Mouse (Mus musculus): ENCODE measurements around the gene Tbc1d19. TPM values are rescaled to one million over a fixed set of nuclear protein-coding genes. Genes with fewer than 3 reads are reported as not detected.

Tbc1d19 gene
- polyA plus RNA-seq, 1 experiment from 2014 or later = 28.7 TPM

- H3K9me3 ChIP-seq = no peaks in the 10 kb centered on the region
- 85% methylated on average over 5 of the region's 5 CpGs for WGBS
Observed at GRCm38 (mm10) chr5:53852574-53852973, 43.2 kb downstream of the Tbc1d19 start.

GRCm38 (mm10) chr5:53854561-53854960 lies 45.2 kb downstream of the Tbc1d19 start:
- H3K4me2 ChIP-seq = no peak overlapping the region
- H3K27ac ChIP-seq (replicated peaks) = no peak overlapping the region
- no peak overlapping the region for H3K4me3 ChIP-seq
- H3K4me1 ChIP-seq = no peaks in the 10 kb centered on the region
- H3K27me3 ChIP-seq (replicated peaks) = no peaks in the 10 kb centered on the region
- peaks cover 19% of the 10 kb centered on the region for H3K36me3 ChIP-seq
- WGBS = 55% methylated on average over 6 of the region's 6 CpGs
- no peak overlapping the region for H3K9ac ChIP-seq
- ATAC-seq (ENCODE audit: extremely low read depth, insufficient number of reproducible peaks, low FRiP score, low TSS enrichment) = no peak
- H3K9me3 ChIP-seq = no peaks in the 10 kb centered on the region

More at GRCm38 (mm10) chr5:53852574-53852973, 43.2 kb downstream of the Tbc1d19 start:
- no peak for ATAC-seq (ENCODE audit: extremely low read depth, insufficient number of reproducible peaks, low FRiP score, low TSS enrichment)
- H3K4me2 ChIP-seq = no peak overlapping the region
- no peaks in the 10 kb centered on the region for H3K27me3 ChIP-seq (replicated peaks)
- no peak overlapping the region for H3K4me3 ChIP-seq
- no peak overlapping the region for H3K27ac ChIP-seq (replicated peaks)
- peaks cover 7% of the 10 kb centered on the region for H3K4me1 ChIP-seq
- H3K36me3 ChIP-seq = peaks cover 10% of the 10 kb centered on the region
- no peak overlapping the region for H3K9ac ChIP-seq

- ATAC-seq (ENCODE audit: extremely low read depth, insufficient number of reproducible peaks, low FRiP score, low TSS enrichment) = no peak
- peaks cover 21% of the 10 kb centered on the region for H3K36me3 ChIP-seq
- H3K4me1 ChIP-seq = no peaks in the 10 kb centered on the region
- H3K27me3 ChIP-seq (replicated peaks) = no peaks in the 10 kb centered on the region
- H3K4me2 ChIP-seq = no peak overlapping the region
- no peak overlapping the region for H3K27ac ChIP-seq (replicated peaks)
- H3K9me3 ChIP-seq = no peaks in the 10 kb centered on the region
- WGBS = 81% methylated on average over 6 of the region's 6 CpGs
- H3K9ac ChIP-seq = no peak overlapping the region
- no peak overlapping the region for H3K4me3 ChIP-seq
Observed at GRCm38 (mm10) chr5:53856011-53856410, 46.6 kb downstream of the Tbc1d19 start.

GRCm38 (mm10) chr5:53865146-53865545 lies 55.7 kb downstream of the Tbc1d19 start:
- Histone ChIP-seq H3K9ac (no peak overlapping the region), H3K36me3 (peaks cover 7% of the 10 kb centered on the region; the same call in 1 of the 2 replicates), H3K27me3 (replicated peaks) (no peaks in the 10 kb centered on the region), H3K4me2 (no peak overlapping the region), H3K4me3 (no peak overlapping the region), H3K27ac (replicated peaks) (no peak overlapping the region), H3K9me3 (no peaks in the 10 kb centered on the region), H3K4me1 (no peaks in the 10 kb centered on the region)
- no peak for ATAC-seq (ENCODE audit: extremely low read depth, insufficient number of reproducible peaks, low FRiP score, low TSS enrichment)
- 76% methylated on average over 5 of the region's 5 CpGs for WGBS

- no peak overlapping the region for H3K4me3 ChIP-seq
- peaks cover 5% of the 10 kb centered on the region; the same call in 1 of the 2 replicates for H3K36me3 ChIP-seq
- no peak overlapping the region for H3K27ac ChIP-seq (replicated peaks)
- no peaks in the 10 kb centered on the region for H3K9me3 ChIP-seq
- WGBS = 81% methylated on average over 6 of the region's 6 CpGs
- no peak overlapping the region for H3K9ac ChIP-seq
- no peak overlapping the region for H3K4me2 ChIP-seq
- H3K4me1 ChIP-seq = no peaks in the 10 kb centered on the region
- ATAC-seq (ENCODE audit: extremely low read depth, insufficient number of reproducible peaks, low FRiP score, low TSS enrichment) = no peak
- no peaks in the 10 kb centered on the region for H3K27me3 ChIP-seq (replicated peaks)
Observed at GRCm38 (mm10) chr5:53865991-53866390, 56.6 kb downstream of the Tbc1d19 start.

- Histone ChIP-seq H3K27me3 (replicated peaks) (no peaks in the 10 kb centered on the region), H3K4me2 (peak overlapping the region; percentile 25; the same call in 1 of the 2 replicates), H3K27ac (replicated peaks) (no peak overlapping the region), H3K36me3 (peaks cover 14% of the 10 kb centered on the region; the same call in 1 of the 2 replicates), H3K4me3 (no peak overlapping the region), H3K9me3 (no peaks in the 10 kb centered on the region), H3K9ac (no peak overlapping the region), H3K4me1 (no peaks in the 10 kb centered on the region)
- ATAC-seq (ENCODE audit: extremely low read depth, insufficient number of reproducible peaks, low FRiP score, low TSS enrichment) = no peak
- WGBS = 25% methylated on average over 6 of the region's 6 CpGs
Observed at GRCm38 (mm10) chr5:53871665-53872312, 62.4 kb downstream of the Tbc1d19 start.

- Histone ChIP-seq H3K4me2 (no peak overlapping the region), H3K27ac (replicated peaks) (no peak overlapping the region), H3K9me3 (no peaks in the 10 kb centered on the region), H3K36me3 (peaks cover 12% of the 10 kb centered on the region; the same call in 1 of the 2 replicates), H3K4me3 (no peak overlapping the region), H3K9ac (no peak overlapping the region), H3K4me1 (peaks cover 3% of the 10 kb centered on the region; the same call in 1 of the 2 replicates), H3K27me3 (replicated peaks) (no peaks in the 10 kb centered on the region)
- no peak for ATAC-seq (ENCODE audit: extremely low read depth, insufficient number of reproducible peaks, low FRiP score, low TSS enrichment)
- 83% methylated on average over 3 of the region's 3 CpGs for WGBS
Observed at GRCm38 (mm10) chr5:53874966-53875365, 65.6 kb downstream of the Tbc1d19 start.

- Histone ChIP-seq H3K9ac (0 out of 2 replicates have a peak overlapping the region, but pooled peaks have one; percentile 14), H3K36me3 (peaks cover 12% of the 10 kb centered on the region; the same call in 1 of the 2 replicates), H3K4me1 (peaks cover 21% of the 10 kb centered on the region), H3K27ac (replicated peaks) (peak overlapping the region; percentile 58; the same call in 1 of the 2 replicates), H3K4me2 (no peak overlapping the region), H3K4me3 (no peak overlapping the region), H3K27me3 (replicated peaks) (no peaks in the 10 kb centered on the region), H3K9me3 (no peaks in the 10 kb centered on the region)
- no peak for ATAC-seq (ENCODE audit: extremely low read depth, insufficient number of reproducible peaks, low FRiP score, low TSS enrichment)
- WGBS = 54% methylated on average over 4 of the region's 4 CpGs
Observed at GRCm38 (mm10) chr5:53880724-53881123, 71.3 kb downstream of the Tbc1d19 start.

GRCm38 (mm10) chr5:53881381-53881990 lies 72.1 kb downstream of the Tbc1d19 start:
- no peak overlapping the region for H3K9ac ChIP-seq
- no peaks in the 10 kb centered on the region for H3K27me3 ChIP-seq (replicated peaks)
- H3K4me1 ChIP-seq = peaks cover 21% of the 10 kb centered on the region
- no peak overlapping the region for H3K4me2 ChIP-seq
- no peaks in the 10 kb centered on the region for H3K9me3 ChIP-seq
- peaks cover 14% of the 10 kb centered on the region; the same call in 1 of the 2 replicates for H3K36me3 ChIP-seq
- peak overlapping the region; percentile 58 for H3K27ac ChIP-seq (replicated peaks)
- 41% methylated on average over 4 of the region's 4 CpGs for WGBS
- ATAC-seq (ENCODE audit: extremely low read depth, insufficient number of reproducible peaks, low FRiP score, low TSS enrichment) = no peak
- H3K4me3 ChIP-seq = no peak overlapping the region

- ATAC-seq (ENCODE audit: extremely low read depth, insufficient number of reproducible peaks, low FRiP score, low TSS enrichment) = no peak; the same call in 1 of the 2 replicates
- WGBS = 43% methylated on average over 9 of the region's 9 CpGs
- H3K27me3 ChIP-seq (replicated peaks) = no peaks in the 10 kb centered on the region
- no peaks in the 10 kb centered on the region for H3K9me3 ChIP-seq
- H3K4me1 ChIP-seq = peaks cover 21% of the 10 kb centered on the region
- no peak overlapping the region for H3K4me2 ChIP-seq
- peaks cover 38% of the 10 kb centered on the region for H3K36me3 ChIP-seq
- 0 out of 2 replicates have a peak overlapping the region, but pooled peaks have one; percentile 24 for H3K27ac ChIP-seq (replicated peaks)
- no peak overlapping the region for H3K4me3 ChIP-seq
- H3K9ac ChIP-seq = no peak overlapping the region
Observed at GRCm38 (mm10) chr5:53901406-53901805, 92.0 kb downstream of the Tbc1d19 start.

- H3K4me1 ChIP-seq = peaks cover 21% of the 10 kb centered on the region
- no peak overlapping the region for H3K4me2 ChIP-seq
- no peak overlapping the region for H3K9ac ChIP-seq
- WGBS = 59% methylated on average over 3 of the region's 3 CpGs
- no peak overlapping the region for H3K27ac ChIP-seq (replicated peaks)
- no peak for ATAC-seq (ENCODE audit: extremely low read depth, insufficient number of reproducible peaks, low FRiP score, low TSS enrichment)
- no peaks in the 10 kb centered on the region for H3K9me3 ChIP-seq
- H3K27me3 ChIP-seq (replicated peaks) = no peaks in the 10 kb centered on the region
- no peak overlapping the region for H3K4me3 ChIP-seq
- peaks cover 30% of the 10 kb centered on the region for H3K36me3 ChIP-seq
Observed at GRCm38 (mm10) chr5:53902757-53903156, 93.4 kb downstream of the Tbc1d19 start.

All from heart, embryonic 13.5 days (tissue).